Mouse (Mus musculus): ENCODE measurements around the gene Rapgef4.

GRCm38 (mm10) chr2:72148647-72149046, 167.6 kb downstream of the Rapgef4 start:
- TF ChIP-seq FOSL1 (IDR thresholded peaks at IDR 0.05; ENCODE audit: insufficient read depth, low read length, poor library complexity, severe bottlenecking) (no peak), CTCF (IDR thresholded peaks at IDR 0.05; ENCODE audit: control insufficient read depth, insufficient read depth, insufficient read length) (no peak), MAX (IDR thresholded peaks at IDR 0.05) (peak; percentile 27), USF1 (IDR thresholded peaks at IDR 0.05; ENCODE audit: low read depth) (no peak), MYOG (IDR thresholded peaks at IDR 0.05; ENCODE audit: control insufficient read depth, extremely low read depth, insufficient read length) (no peak)
